Mouse (Mus musculus) stomach, postnatal 0 days (tissue): ENCODE results near the gene Hrct1. TPM values are rescaled to one million over a fixed set of nuclear protein-coding genes. Genes with fewer than 3 reads are reported as not detected.

Source experiments
- ATAC-seq: fragments of 200-750 bp; cut with Nextera tagmentation; 2 replicates; pipeline ENCODE4 v1.8.0; 2017; ENCODE audit not compliant: low FRiP score, low TSS enrichment
- DNase-seq: peaks from one replicate; pipeline ENCODE4 v3.0.0-alpha.2; 2016; ENCODE audit warnings: low spot score
- H3K27ac ChIP-seq: fragments of 300-500 bp; sonication (generic); replicated peaks from 2 replicates; pipeline ENCODE4 v1.5.1; 2014; ENCODE audit warnings: mild to moderate bottlenecking, control low read depth
- H3K27me3 ChIP-seq: fragments of 300-500 bp; sonication (generic); 2 replicates; pipeline ENCODE4 v1.6.1; 2014; ENCODE audit warnings: low read length; ENCODE audit not compliant: control insufficient read depth, insufficient read depth
- H3K36me3 ChIP-seq: fragments of 300-500 bp; sonication (generic); 2 replicates; pipeline ENCODE4 v1.6.1; 2014; ENCODE audit warnings: low read length, mixed read lengths; ENCODE audit not compliant: control insufficient read depth, insufficient read depth
- H3K4me1 ChIP-seq: fragments of 300-500 bp; sonication (generic); replicated peaks from 2 replicates; pipeline ENCODE4 v1.6.1; 2014; ENCODE audit warnings: antibody characterized with exemption; ENCODE audit not compliant: control insufficient read depth, insufficient read depth
- H3K4me2 ChIP-seq: fragments of 300-500 bp; sonication (generic); replicated peaks from 2 replicates; pipeline ENCODE4 v1.6.1; 2014; ENCODE audit warnings: low read depth, mild to moderate bottlenecking, control low read depth, moderate library complexity
- H3K4me3 ChIP-seq: fragments of 300-500 bp; sonication (generic); 2 replicates; pipeline ENCODE4 v1.5.1; 2014; ENCODE audit warnings: low read depth, low read length, control low read depth
- H3K9ac ChIP-seq: fragments of 300-500 bp; sonication (generic); 2 replicates; pipeline ENCODE4 v1.6.1; 2014; ENCODE audit warnings: mild to moderate bottlenecking, low read length, control low read depth, mixed read lengths
- H3K9me3 ChIP-seq: fragments of 300-500 bp; sonication (generic); 2 replicates; pipeline ENCODE4 v1.6.1; 2016; ENCODE audit warnings: low read length; ENCODE audit not compliant: control insufficient read depth
- CTCF ChIP-seq: IDR thresholded peaks from 2 replicates; pipeline ENCODE4 v1.5.1; 2016; ENCODE audit warnings: antibody characterized with exemption, low read depth, mild to moderate bottlenecking, moderate library complexity
- EP300 ChIP-seq: optimal IDR thresholded peaks from 2 replicates; pipeline ENCODE3; 2016; ENCODE audit warnings: antibody characterized with exemption
- WGBS: fragments of 180-500 bp; shearing (Covaris S2); extraction: QIAGEN DNeasy Blood & Tissue Kit; methylation state at CpG from one replicate; pipeline ENCODE4 v1.1.7; 2014; 5-methylcytosine and 5-hydroxymethylcytosine counted together
- polyA plus RNA-seq: library from polyadenylated mRNA; unstranded; fragments of >200 nt; fragmentation: Nextera tagmentation; extraction: Ambion mirVana; gene quantifications from 2 replicates; pipeline ENCODE4 v1.2.1, GENCODE M21; 2015

Hrct1 gene
- 6.1 and 7.8 TPM in 2 replicates for polyA plus RNA-seq

GRCm38 (mm10) chr4:43726995-43727394 lies at the start of gene Hrct1:
Gene Hrct1 (plus strand): TSS chr4:43727188.
- Histone ChIP-seq H3K4me2 (peak within 1 kb of the TSS; percentile 23; the same call in 1 of the 2 replicates), H3K9me3 (no peaks in the 10 kb centered on the region), H3K27me3 (no peaks in the 10 kb centered on the region), H3K36me3 (no peaks in the 10 kb centered on the region), H3K4me3 (no peak within 1 kb of the TSS), H3K4me1 (peaks cover 20% of the 10 kb centered on the region), H3K27ac (peak within 1 kb of the TSS; percentile 98), H3K9ac (peak within 1 kb of the TSS; percentile 48)
- 20% methylated on average over 3 of the region's 3 CpGs for WGBS
- TF ChIP-seq CTCF (no peak), EP300 (no peak)
- peak; percentile 88 for ATAC-seq
- DNase-seq, result peak; percentile 87

GRCm38 (mm10) chr4:43678541-43678940 lies 48.4 kb upstream of the Hrct1 start:
- Histone ChIP-seq H3K4me3 (no peak overlapping the region), H3K4me1 (no peaks in the 10 kb centered on the region), H3K4me2 (no peak overlapping the region), H3K9me3 (no peaks in the 10 kb centered on the region), H3K36me3 (peaks cover 3% of the 10 kb centered on the region; the same call in 1 of the 2 replicates), H3K27me3 (no peaks in the 10 kb centered on the region), H3K9ac (no peak overlapping the region), H3K27ac (no peak overlapping the region)
- no peak for DNase-seq
- ATAC-seq, result no peak
- TF ChIP-seq CTCF (no peak), EP300 (no peak)
- WGBS, result 91% methylated on average over 6 of the region's 6 CpGs

- no peaks in the 10 kb centered on the region for H3K27me3 ChIP-seq
- TF ChIP-seq CTCF, result no peak
- TF ChIP-seq EP300, result no peak
- H3K4me2 ChIP-seq, result no peak overlapping the region
- H3K36me3 ChIP-seq, result peaks cover 3% of the 10 kb centered on the region; the same call in 1 of the 2 replicates
- H3K9ac ChIP-seq, result no peak overlapping the region
- no peak for DNase-seq
- no peaks in the 10 kb centered on the region for H3K4me1 ChIP-seq
- no peak overlapping the region for H3K4me3 ChIP-seq
- ATAC-seq, result no peak
- H3K9me3 ChIP-seq, result no peaks in the 10 kb centered on the region
- no peak overlapping the region for H3K27ac ChIP-seq
- WGBS, result 79% methylated on average over 7 of the region's 7 CpGs
These were observed 47.5 kb upstream of the Hrct1 start for GRCm38 (mm10) chr4:43679416-43680043.

- no peak overlapping the region for H3K9ac ChIP-seq
- H3K4me2 ChIP-seq, result no peak overlapping the region
- no peaks in the 10 kb centered on the region; the same call in 1 of the 2 replicates for H3K4me1 ChIP-seq
- no peak for ATAC-seq
- no peaks in the 10 kb centered on the region for H3K9me3 ChIP-seq
- TF ChIP-seq CTCF (no peak), EP300 (no peak)
- no peaks in the 10 kb centered on the region for H3K27me3 ChIP-seq
- 97% methylated on average over 17 of the region's 17 CpGs for WGBS
- H3K27ac ChIP-seq, result no peak overlapping the region
- no peak overlapping the region for H3K4me3 ChIP-seq
- H3K36me3 ChIP-seq, result peaks cover 6% of the 10 kb centered on the region; the same call in 1 of the 2 replicates
- no peak for DNase-seq
These were observed 37.0 kb upstream of the Hrct1 start for GRCm38 (mm10) chr4:43690021-43690420.

- H3K9ac ChIP-seq, result no peak overlapping the region
- ATAC-seq (no peak), DNase-seq (no peak)
- H3K27me3 ChIP-seq, result no peaks in the 10 kb centered on the region
- no peak overlapping the region for H3K4me2 ChIP-seq
- no peaks in the 10 kb centered on the region; the same call in 1 of the 2 replicates for H3K4me1 ChIP-seq
- no peak for TF ChIP-seq EP300
- TF ChIP-seq CTCF, result no peak
- 68% methylated on average over 5 of the region's 5 CpGs for WGBS
- H3K4me3 ChIP-seq, result no peak overlapping the region
- H3K36me3 ChIP-seq, result peaks cover 3% of the 10 kb centered on the region; the same call in 1 of the 2 replicates
- H3K27ac ChIP-seq, result no peak overlapping the region
- no peaks in the 10 kb centered on the region for H3K9me3 ChIP-seq
These were observed 36.0 kb upstream of the Hrct1 start for GRCm38 (mm10) chr4:43691026-43691425.

- no peak for DNase-seq
- no peaks in the 10 kb centered on the region for H3K27me3 ChIP-seq
- no peak for TF ChIP-seq CTCF
- TF ChIP-seq EP300, result no peak
- H3K9me3 ChIP-seq, result no peaks in the 10 kb centered on the region
- no peaks in the 10 kb centered on the region; the same call in 1 of the 2 replicates for H3K4me1 ChIP-seq
- H3K27ac ChIP-seq, result no peak overlapping the region
- no peak overlapping the region for H3K9ac ChIP-seq
- no peaks in the 10 kb centered on the region for H3K36me3 ChIP-seq
- no peak overlapping the region for H3K4me3 ChIP-seq
- peak; percentile 57 for ATAC-seq
- no peak overlapping the region for H3K4me2 ChIP-seq
- WGBS, result 45% methylated on average over 5 of the region's 5 CpGs
These were observed 33.2 kb upstream of the Hrct1 start for GRCm38 (mm10) chr4:43693806-43694241.
